Mouse (Mus musculus) CH12.LX (cell line): ENCODE results near the gene Oosp2. TPM values are rescaled to one million over a fixed set of nuclear protein-coding genes. Genes with fewer than 3 reads are reported as not detected.

Source experiments
- DNase-seq: peaks from one replicate; pipeline ENCODE4 v3.0.0-alpha.2; 2013; ENCODE audit errors: extremely low read depth
- H3K27ac ChIP-seq: 2 replicates; pipeline ENCODE4 v1.5.1; 2012; ENCODE audit warnings: low read depth, mild to moderate bottlenecking, control low read depth, moderate library complexity; ENCODE audit not compliant: insufficient read depth
- H3K27me3 ChIP-seq: replicated peaks from 2 replicates; pipeline ENCODE3; 2012; ENCODE audit warnings: inconsistent platforms
- H3K36me3 ChIP-seq, 2 experiments: replicated peaks in 1 of 2; 2 replicates each; pipeline versions ENCODE3 to v1.6.1; 2012; ENCODE audit warnings: inconsistent platforms in 1 of 2, low read length in 1 of 2, mild to moderate bottlenecking in 1 of 2, mixed read lengths in 1 of 2, moderate library complexity in 1 of 2; ENCODE audit not compliant: control insufficient read depth in 1 of 2, insufficient read depth in 1 of 2
- H3K4me1 ChIP-seq, 2 experiments: 2 replicates each; pipeline ENCODE4 v1.6.1; 2012; ENCODE audit warnings: inconsistent platforms in 1 of 2, moderate library complexity in 1 of 2; ENCODE audit not compliant: insufficient read depth in 2 of 2, control insufficient read depth in 1 of 2
- H3K4me2 ChIP-seq: 2 replicates; pipeline ENCODE4 v1.6.1; 2012; ENCODE audit warnings: low read depth, mild to moderate bottlenecking, control low read depth; ENCODE audit not compliant: poor library complexity, insufficient read depth, severe bottlenecking
- H3K4me3 ChIP-seq, 3 experiments: fragments of 150-350 bp in 1 of 3; sonication (generic) in 1 of 3; replicated peaks in 1 of 3; 2 replicates each; pipeline versions ENCODE3 to v1.5.1; 2011 to 2012; ENCODE audit warnings: low read depth in 2 of 3, low read length in 2 of 3, mild to moderate bottlenecking in 2 of 3, moderate library complexity in 2 of 3, control low read depth in 1 of 3, improper control_type of control experiment in 1 of 3, inconsistent platforms in 1 of 3, mixed read lengths in 1 of 3; ENCODE audit not compliant: poor library complexity in 1 of 3
- H3K79me2 ChIP-seq: replicated peaks from 2 replicates; pipeline ENCODE4 v1.6.1; 2012; ENCODE audit warnings: mild to moderate bottlenecking, moderate library complexity; ENCODE audit not compliant: control insufficient read depth, poor library complexity, insufficient read depth, severe bottlenecking; ENCODE audit errors: extremely low read depth
- H3K9ac ChIP-seq: 2 replicates; pipeline ENCODE4 v1.6.1; 2012; ENCODE audit warnings: low read depth, mild to moderate bottlenecking, control low read depth, moderate library complexity; ENCODE audit not compliant: insufficient read depth
- H3K9me3 ChIP-seq: replicated peaks from 2 replicates; pipeline ENCODE3; 2012; ENCODE audit warnings: low read length, inconsistent platforms, mixed read lengths
- ELF1 ChIP-seq: IDR thresholded peaks from 2 replicates; pipeline ENCODE4 v1.6.1; 2014; ENCODE audit warnings: low read depth, mild to moderate bottlenecking, inconsistent platforms, low read length, improper control_type of control experiment
- PAX5 ChIP-seq: IDR thresholded peaks from 2 replicates; pipeline ENCODE4 v1.6.1; 2012; ENCODE audit warnings: low read length, inconsistent platforms, mixed read lengths
- dilution Hi-C: fragments of 300-500 bp; cut with MboI; formaldehyde crosslinking; loops from 2 replicates; pipeline ENCODE4 v1.14.3; 2020; ENCODE audit warnings: low sequenced_read_pairs; ENCODE audit not compliant: extremely low pct_unique_long_range_greater_than_20kb, extremely low pct_ligation_motif_present
- in situ Hi-C: fragments of 300-500 bp; cut with MboI; formaldehyde crosslinking; loops from 3 replicates; pipeline ENCODE4 v1.14.3; 2019; ENCODE audit warnings: low sequenced_read_pairs, low pct_ligation_motif_present, low pct_unique_long_range_greater_than_20kb, mixed read lengths
- polyA plus RNA-seq: library from polyadenylated mRNA; unstranded; fragments of >175 nt; gene quantifications from 2 replicates; pipeline ENCODE4 v1.2.1, GENCODE M21; 2012; ENCODE audit warnings: low read depth; ENCODE audit not compliant: insufficient read length
- total RNA-seq, 2 experiments: library from RNA; depleted of rRNA; stranded (reverse); fragments of 300-350 nt in 1 of 2; fragments of >200 nt in 1 of 2; gene quantifications; 2 replicates each; pipeline ENCODE4 v1.2.3; 2012 to 2014

The Oosp2 gene
- total and polyA plus RNA-seq, 3 experiments: 2.6 to 8.1 (median 5.2) TPM

DNA sequence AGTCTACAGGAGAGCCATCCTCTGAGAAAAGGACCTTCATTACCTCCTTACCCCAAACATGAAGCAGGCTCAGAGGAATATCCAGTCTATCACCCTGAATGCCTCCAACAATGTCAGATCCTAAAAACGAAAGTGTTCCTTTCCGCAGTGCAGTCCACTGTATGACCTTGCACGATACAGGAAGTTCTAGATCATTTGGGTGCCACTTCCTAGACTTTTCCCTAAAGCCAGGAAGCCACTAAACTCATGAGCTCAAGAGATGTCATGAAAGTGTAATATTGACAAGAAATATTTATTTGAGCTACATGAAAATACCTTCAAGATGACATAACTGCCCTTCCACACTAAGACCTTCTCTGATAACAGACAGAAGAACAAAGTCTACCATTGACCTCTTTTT, 59.0 kb downstream of the Oosp2 start:
- in situ Hi-C loops: loop anchor here (5.0 to 25.0 kb wide), 4 partner anchors 249 to 564 kb away; partner anchors contain the start of gene Osbp

More for the DNA sequence above, 59.0 kb downstream of the Oosp2 start:
- no peaks in the 10 kb centered on the region for H3K36me3 ChIP-seq
- TF ChIP-seq PAX5 (no peak), ELF1 (peak; percentile 55; the same call in 1 of the 2 replicates)
- TF ChIP-seq, all 38 proteins: peak for 1
- H3K27me3 ChIP-seq: no peaks in the 10 kb centered on the region
- no peaks in the 10 kb centered on the region for H3K9me3 ChIP-seq
- dilution Hi-C loops: no loop called here
- H3K4me1 ChIP-seq: peaks cover 2 to 23% of the 10 kb centered on the region in 2 experiments; a peak in 3 of 4 replicates
- H3K9ac ChIP-seq: peak overlapping the region; percentile 63
- DNase-seq: peak; percentile 6
- H3K79me2 ChIP-seq: no peaks in the 10 kb centered on the region
- H3K27ac ChIP-seq: no peak overlapping the region
- H3K4me3 ChIP-seq: peak overlapping the region; percentile 28 to 48 (median 46)
- peak overlapping the region; percentile 95 for H3K4me2 ChIP-seq

Other genes with a start within 250 kb of the Oosp2 start
- not detected in 2 replicates for gene Ms4a4b, start 217.0 kb downstream of the Oosp2 start, total RNA-seq (2012; rRNA removed)
- gene Ms4a4b, start 217.0 kb downstream of the Oosp2 start, total RNA-seq (2014; rRNA removed): not detected in 2 replicates
- gene Ms4a4b, start 217.0 kb downstream of the Oosp2 start, polyA plus RNA-seq: not detected in 2 replicates
- gene Ms4a6c, start 191.2 kb downstream of the Oosp2 start, total RNA-seq (2012; rRNA removed): 3.5 and 5.0 TPM in 2 replicates
- gene Ms4a6c, start 191.2 kb downstream of the Oosp2 start, total RNA-seq (2014; rRNA removed): 20.0 and 22.2 TPM in 2 replicates
- gene Ms4a6c, start 191.2 kb downstream of the Oosp2 start, polyA plus RNA-seq: 14.3 and 19.6 TPM in 2 replicates
- 1.7 and 2.0 TPM in 2 replicates for gene Gm8369, start 174.6 kb downstream of the Oosp2 start, total RNA-seq (2012; rRNA removed)
- gene Gm8369, start 174.6 kb downstream of the Oosp2 start, total RNA-seq (2014; rRNA removed): 4.3 and 5.2 TPM in 2 replicates
- gene Gm8369, start 174.6 kb downstream of the Oosp2 start, polyA plus RNA-seq: 0.68 and 1.2 TPM in 2 replicates
- 0.55 and 0.76 TPM in 2 replicates for gene Ms4a6b, start 144.0 kb downstream of the Oosp2 start, total RNA-seq (2012; rRNA removed)
- 1.9 and 2.6 TPM in 2 replicates for gene Ms4a6b, start 144.0 kb downstream of the Oosp2 start, total RNA-seq (2014; rRNA removed)
- gene Ms4a6b, start 144.0 kb downstream of the Oosp2 start, polyA plus RNA-seq: 0.93 and 1.6 TPM in 2 replicates
- gene Ms4a4d, start 123.8 kb downstream of the Oosp2 start, total RNA-seq (2012; rRNA removed): not detected in 2 replicates
- gene Ms4a4d, start 123.8 kb downstream of the Oosp2 start, total RNA-seq (2014; rRNA removed): not detected in 2 replicates
- gene Ms4a4d, start 123.8 kb downstream of the Oosp2 start, polyA plus RNA-seq: not detected in 2 replicates
- gene Ms4a6d, start 55.7 kb downstream of the Oosp2 start, total RNA-seq (2012; rRNA removed): 2.3 and 2.7 TPM in 2 replicates
- 3.3 and 5.4 TPM in 2 replicates for gene Ms4a6d, start 55.7 kb downstream of the Oosp2 start, total RNA-seq (2014; rRNA removed)
- gene Ms4a6d, start 55.7 kb downstream of the Oosp2 start, polyA plus RNA-seq: 2.7 and 2.8 TPM in 2 replicates
- 0.21 TPM in 2 replicates for gene Ms4a2, start 36.8 kb downstream of the Oosp2 start, total RNA-seq (2012; rRNA removed)
- gene Ms4a2, start 36.8 kb downstream of the Oosp2 start, total RNA-seq (2014; rRNA removed): 0.39 and 0.73 TPM in 2 replicates
- 0.18 and 0.53 TPM in 2 replicates for gene Ms4a2, start 36.8 kb downstream of the Oosp2 start, polyA plus RNA-seq
- 0.34 and 0.59 TPM in 2 replicates for gene Ms4a3, start 19.7 kb downstream of the Oosp2 start, total RNA-seq (2012; rRNA removed)
- gene Ms4a3, start 19.7 kb downstream of the Oosp2 start, total RNA-seq (2014; rRNA removed): 0.63 and 0.70 TPM in 2 replicates
- gene Ms4a3, start 19.7 kb downstream of the Oosp2 start, polyA plus RNA-seq: 0.51 and 0.91 TPM in 2 replicates
- 43.9 and 49.5 TPM in 2 replicates for gene Oosp1, start 30.6 kb upstream of the Oosp2 start, total RNA-seq (2012; rRNA removed)
- gene Oosp1, start 30.6 kb upstream of the Oosp2 start, total RNA-seq (2014; rRNA removed): 116 and 125 TPM in 2 replicates
- 45.9 and 58.6 TPM in 2 replicates for gene Oosp1, start 30.6 kb upstream of the Oosp2 start, polyA plus RNA-seq
- not detected in 2 replicates for gene Oosp3, start 36.5 kb upstream of the Oosp2 start, total RNA-seq (2012; rRNA removed)
- gene Oosp3, start 36.5 kb upstream of the Oosp2 start, total RNA-seq (2014; rRNA removed): not detected in 2 replicates
- not detected in 2 replicates for gene Oosp3, start 36.5 kb upstream of the Oosp2 start, polyA plus RNA-seq
- 0.08 and 0.21 TPM in 2 replicates for gene Gif, start 87.0 kb upstream of the Oosp2 start, total RNA-seq (2012; rRNA removed)
- gene Gif, start 87.0 kb upstream of the Oosp2 start, total RNA-seq (2014; rRNA removed): 0.20 and 0.28 TPM in 2 replicates
- 0.24 and 0.26 TPM in 2 replicates for gene Gif, start 87.0 kb upstream of the Oosp2 start, polyA plus RNA-seq
- 61.8 and 70.5 TPM in 2 replicates for gene Mrpl16, start 109.8 kb upstream of the Oosp2 start, total RNA-seq (2012; rRNA removed)
- gene Mrpl16, start 109.8 kb upstream of the Oosp2 start, total RNA-seq (2014; rRNA removed): 74.7 and 77.3 TPM in 2 replicates
- gene Mrpl16, start 109.8 kb upstream of the Oosp2 start, polyA plus RNA-seq: 72.8 and 79.1 TPM in 2 replicates
- 0.84 and 1.4 TPM in 2 replicates for gene Stx3, start 158.8 kb upstream of the Oosp2 start, total RNA-seq (2012; rRNA removed)
- 0.16 TPM in 1 of 2 replicates, not detected in the other for gene Stx3, start 158.8 kb upstream of the Oosp2 start, total RNA-seq (2014; rRNA removed)
- gene Stx3, start 158.8 kb upstream of the Oosp2 start, polyA plus RNA-seq: 4.7 and 5.0 TPM in 2 replicates
- gene Olfr1417, start 178.7 kb upstream of the Oosp2 start, total RNA-seq (2012; rRNA removed): not detected in 2 replicates
- gene Olfr1417, start 178.7 kb upstream of the Oosp2 start, total RNA-seq (2014; rRNA removed): not detected in 2 replicates
- gene Olfr1417, start 178.7 kb upstream of the Oosp2 start, polyA plus RNA-seq: not detected in 2 replicates
- gene Olfr1418, start 200.5 kb upstream of the Oosp2 start, total RNA-seq (2012; rRNA removed): not detected in 2 replicates
- gene Olfr1418, start 200.5 kb upstream of the Oosp2 start, total RNA-seq (2014; rRNA removed): not detected in 2 replicates
- gene Olfr1418, start 200.5 kb upstream of the Oosp2 start, polyA plus RNA-seq: not detected in 2 replicates
- not detected in 2 replicates for gene Olfr1419, start 214.5 kb upstream of the Oosp2 start, total RNA-seq (2012; rRNA removed)
- gene Olfr1419, start 214.5 kb upstream of the Oosp2 start, total RNA-seq (2014; rRNA removed): not detected in 2 replicates
- not detected in 2 replicates for gene Olfr1419, start 214.5 kb upstream of the Oosp2 start, polyA plus RNA-seq
- not detected in 2 replicates for gene Olfr1420, start 226.0 kb upstream of the Oosp2 start, total RNA-seq (2012; rRNA removed)
- not detected in 2 replicates for gene Olfr1420, start 226.0 kb upstream of the Oosp2 start, total RNA-seq (2014; rRNA removed)
- not detected in 2 replicates for gene Olfr1420, start 226.0 kb upstream of the Oosp2 start, polyA plus RNA-seq